Mouse (Mus musculus): ENCODE data around the gene Scn3a.

DNA sequence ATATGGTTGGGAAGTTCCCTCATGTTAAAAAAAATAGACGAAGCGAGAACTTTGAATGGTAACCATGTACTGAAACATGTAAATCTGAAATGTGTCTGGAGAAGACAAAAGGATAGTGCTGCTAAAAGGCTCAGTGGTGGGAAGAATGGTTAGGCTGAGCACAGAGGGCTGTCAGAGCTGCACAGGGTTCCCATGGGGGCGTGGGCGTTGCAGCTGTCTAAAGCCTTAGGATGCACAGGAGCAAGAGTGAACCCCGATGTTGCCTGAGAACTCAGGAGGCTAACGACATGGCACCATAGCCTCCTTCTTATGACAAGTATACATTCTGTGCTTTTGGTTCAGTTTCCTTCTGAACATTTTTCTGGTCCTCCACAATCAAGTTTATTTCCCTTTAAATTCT is 126.3 kb downstream of the Scn3a start:
- no peak for TF ChIP-seq CTCF (conservative IDR thresholded peaks at IDR 0.05; ENCODE audit: low read length)
- no peak for TF ChIP-seq NANOG (IDR thresholded peaks at IDR 0.05; ENCODE audit: borderline replicate concordance, low read length)

All from E14TG2a.4 (cell line).